Mouse (Mus musculus): ENCODE results near the gene Gpam. TPM values are rescaled to one million over a fixed set of nuclear protein-coding genes. Genes with fewer than 3 reads are reported as not detected.

The Gpam gene
- polyA plus RNA-seq, 1 experiment from 2014 or later: 18.1 TPM

- Histone ChIP-seq H3K4me3 (replicated peaks) (peak overlapping the region; percentile 94), H3K4me1 (peaks cover 26% of the 10 kb centered on the region), H3K36me3 (peaks cover 10% of the 10 kb centered on the region), H3K4me2 (peak overlapping the region; percentile 90), H3K9ac (replicated peaks) (peak overlapping the region; percentile 98), H3K27ac (replicated peaks) (peak overlapping the region; percentile 94), H3K27me3 (replicated peaks) (no peaks in the 10 kb centered on the region), H3K9me3 (replicated peaks) (no peaks in the 10 kb centered on the region)
- under 1% methylated on average over 69 of the region's 69 CpGs for WGBS
- ATAC-seq (ENCODE audit: low FRiP score): peak; percentile 91
These were observed 27.6 kb downstream of the Gpam start for GRCm38 (mm10) chr19:55099184-55100160.

DNA sequence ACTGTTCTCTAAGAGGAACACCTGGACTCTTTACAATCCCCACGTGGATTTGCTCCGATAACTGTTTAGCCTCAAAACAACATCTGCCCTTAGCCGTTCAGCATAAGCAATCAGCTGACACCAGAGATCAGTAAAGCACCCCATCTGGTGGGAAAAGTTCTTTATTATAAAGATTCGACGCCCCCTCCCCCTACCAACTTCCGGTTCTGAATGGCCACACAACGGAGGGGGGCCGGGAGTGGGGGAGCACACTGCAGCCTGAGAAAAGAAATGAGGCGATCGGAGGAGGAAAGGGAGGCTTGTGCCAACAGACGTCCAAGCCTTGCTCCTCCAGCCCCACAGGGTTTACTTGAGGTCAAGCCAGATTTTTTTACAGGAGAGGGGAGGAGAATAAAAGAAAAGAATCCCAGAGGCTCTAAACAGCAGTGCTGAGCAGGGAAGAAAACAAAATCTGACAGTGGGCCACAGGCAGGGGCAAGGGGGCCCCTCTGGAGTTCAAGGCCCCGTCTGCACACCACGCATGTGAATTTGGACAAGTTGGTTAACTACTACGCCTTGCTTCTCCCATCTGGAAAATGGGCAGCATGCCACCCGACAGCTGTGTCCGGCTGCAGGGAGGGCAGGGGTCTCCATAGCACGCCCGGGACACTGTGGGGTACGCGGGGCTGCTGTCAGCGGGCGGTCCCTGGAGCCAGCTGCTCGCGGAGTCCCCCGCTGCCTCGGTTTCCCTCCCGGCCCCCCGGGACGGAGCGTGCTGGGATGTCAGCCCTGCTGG lies 28.4 kb downstream of the Gpam start:
- Histone ChIP-seq H3K9me3 (replicated peaks) (no peaks in the 10 kb centered on the region), H3K4me3 (replicated peaks) (peak overlapping the region; percentile 94), H3K9ac (replicated peaks) (peak overlapping the region; percentile 98), H3K4me2 (peak overlapping the region; percentile 90), H3K4me1 (peaks cover 26% of the 10 kb centered on the region), H3K36me3 (peaks cover 13% of the 10 kb centered on the region), H3K27ac (replicated peaks) (peak overlapping the region; percentile 94), H3K27me3 (replicated peaks) (no peaks in the 10 kb centered on the region)
- whole genome bisulfite sequencing: under 1% methylated on average over 25 of the region's 30 CpGs
- peak; percentile 67 for ATAC-seq (ENCODE audit: low FRiP score)

DNA sequence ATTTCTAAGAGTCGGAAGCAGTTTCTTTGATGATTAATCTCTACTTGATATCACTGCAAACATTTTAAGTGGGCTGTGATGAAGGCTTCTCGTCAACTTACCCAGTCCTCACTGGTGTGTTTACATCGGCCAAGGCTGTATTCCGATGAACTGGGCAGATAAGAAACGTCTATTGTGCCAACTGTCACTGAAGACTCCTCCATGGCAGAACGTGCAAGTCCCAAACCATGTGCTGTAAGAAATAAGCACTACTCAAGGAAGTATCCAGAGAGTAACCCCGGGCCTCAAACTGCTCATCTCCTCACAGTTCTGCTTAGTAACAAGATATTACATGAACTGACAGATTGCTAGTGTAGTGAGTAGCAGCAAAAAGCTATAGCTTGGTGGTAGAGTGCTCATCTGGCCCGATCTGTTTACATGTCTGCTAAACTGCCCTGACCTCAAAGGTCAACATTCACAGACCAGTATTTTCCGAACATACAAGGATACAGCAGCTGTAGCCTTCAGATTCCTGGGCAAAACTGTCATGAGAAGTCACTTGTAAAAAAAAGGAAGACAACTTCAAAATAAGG lies 29.6 kb downstream of the Gpam start:
- 75% methylated on average over 9 of the region's 9 CpGs for WGBS
- Histone ChIP-seq H3K4me3 (replicated peaks) (no peak overlapping the region), H3K9me3 (replicated peaks) (no peaks in the 10 kb centered on the region), H3K27ac (replicated peaks) (no peak overlapping the region; the same call in 1 of the 2 replicates), H3K27me3 (replicated peaks) (no peaks in the 10 kb centered on the region), H3K36me3 (peaks cover 23% of the 10 kb centered on the region), H3K4me1 (peaks cover 26% of the 10 kb centered on the region), H3K4me2 (peak overlapping the region; percentile 90), H3K9ac (replicated peaks) (no peak overlapping the region)
- ATAC-seq (ENCODE audit: low FRiP score): no peak

- 76% methylated on average over 4 of the region's 4 CpGs for WGBS
- H3K4me1 ChIP-seq: peaks cover 26% of the 10 kb centered on the region
These were observed 30.4 kb downstream of the Gpam start for GRCm38 (mm10) chr19:55096666-55097065.

GRCm38 (mm10) chr19:55095547-55095946 lies 31.5 kb downstream of the Gpam start:
- Histone ChIP-seq H3K36me3 (peaks cover 29% of the 10 kb centered on the region), H3K9me3 (replicated peaks) (no peaks in the 10 kb centered on the region)

More at GRCm38 (mm10) chr19:55096666-55097065, 30.4 kb downstream of the Gpam start:
- no peak overlapping the region for H3K9ac ChIP-seq (replicated peaks)
- no peak overlapping the region for H3K4me2 ChIP-seq
- no peaks in the 10 kb centered on the region for H3K27me3 ChIP-seq (replicated peaks)
- no peak overlapping the region for H3K4me3 ChIP-seq (replicated peaks)
- H3K9me3 ChIP-seq (replicated peaks): no peaks in the 10 kb centered on the region
- peaks cover 23% of the 10 kb centered on the region for H3K36me3 ChIP-seq
- no peak overlapping the region for H3K27ac ChIP-seq (replicated peaks)
- ATAC-seq (ENCODE audit: low FRiP score): no peak

DNA sequence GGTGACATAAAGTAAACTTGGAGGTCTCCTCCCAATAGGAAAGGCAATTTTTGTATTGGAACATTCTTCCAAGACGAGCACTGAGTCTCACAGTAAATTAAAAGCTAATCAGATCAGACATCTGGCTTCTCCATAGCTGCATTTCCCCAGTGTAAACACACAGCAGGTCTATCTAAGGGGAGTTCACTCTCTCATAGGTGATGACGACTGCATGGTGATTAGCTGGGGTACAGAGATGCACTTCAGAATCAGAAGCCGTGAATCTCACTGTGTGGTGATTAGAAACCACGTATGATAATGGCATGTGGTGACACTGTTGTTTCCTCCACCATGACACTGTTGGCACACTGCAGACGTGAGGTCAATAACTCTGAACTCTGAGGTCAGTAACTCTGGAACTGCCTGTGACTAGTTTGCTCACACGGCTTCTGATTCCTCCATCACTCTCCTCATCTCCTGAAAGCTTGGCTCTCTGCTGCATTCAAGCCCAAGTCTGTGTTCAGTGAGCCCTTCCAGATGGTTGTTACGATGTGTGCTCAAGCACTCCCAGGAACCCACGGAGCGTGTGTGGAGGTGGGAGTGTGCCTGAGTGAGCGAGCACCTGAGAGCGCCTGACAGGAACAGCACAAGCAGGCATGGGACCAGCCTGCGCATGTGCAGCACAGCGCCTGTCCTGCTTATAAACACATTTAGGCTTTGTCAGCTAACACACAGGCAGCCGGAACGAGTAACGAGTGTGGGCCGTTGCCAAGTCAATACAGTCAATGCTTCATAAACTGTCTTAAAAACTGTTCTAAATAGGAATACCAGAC lies 35.2 kb downstream of the Gpam start:
- ATAC-seq (ENCODE audit: low FRiP score): no peak
- Histone ChIP-seq H3K4me1 (0 out of 2 replicates have a peak, but pooled peaks cover 3% of the 10 kb centered on the region), H3K9me3 (replicated peaks) (no peaks in the 10 kb centered on the region), H3K27ac (replicated peaks) (no peak overlapping the region), H3K27me3 (replicated peaks) (no peaks in the 10 kb centered on the region), H3K36me3 (peaks cover 66% of the 10 kb centered on the region), H3K4me3 (replicated peaks) (no peak overlapping the region), H3K4me2 (no peak overlapping the region), H3K9ac (replicated peaks) (no peak overlapping the region)
- WGBS: 84% methylated on average over 17 of the region's 17 CpGs

More at GRCm38 (mm10) chr19:55095547-55095946, 31.5 kb downstream of the Gpam start:
- Histone ChIP-seq H3K27ac (replicated peaks) (no peak overlapping the region), H3K27me3 (replicated peaks) (no peaks in the 10 kb centered on the region), H3K9ac (replicated peaks) (no peak overlapping the region), H3K4me1 (peaks cover 26% of the 10 kb centered on the region), H3K4me2 (no peak overlapping the region), H3K4me3 (replicated peaks) (no peak overlapping the region)
- no peak for ATAC-seq (ENCODE audit: low FRiP score)
- WGBS: 75% methylated on average over 7 of the region's 7 CpGs

DNA sequence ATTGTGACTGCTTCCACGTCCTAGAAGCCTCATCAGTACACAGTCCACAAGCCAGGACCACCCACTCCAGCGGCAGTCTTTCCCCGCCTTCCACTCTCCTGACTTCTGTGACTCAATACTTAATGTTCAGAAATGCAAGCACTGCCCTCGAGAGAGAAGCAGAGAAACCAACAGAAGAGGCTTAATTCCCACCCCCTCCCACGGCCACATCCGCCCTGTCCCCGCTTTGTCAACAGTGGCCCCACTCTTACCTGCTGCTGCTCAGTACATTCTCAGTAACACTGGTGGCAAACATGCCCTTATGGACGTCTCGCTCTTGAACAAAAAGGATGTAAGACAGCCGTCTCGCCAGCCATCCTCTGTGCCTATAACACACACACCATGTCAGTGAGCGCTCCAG lies 36.2 kb downstream of the Gpam start:
- no peak for ATAC-seq (ENCODE audit: low FRiP score)
- no peak overlapping the region for H3K9ac ChIP-seq (replicated peaks)
- 88% methylated on average over 12 of the region's 12 CpGs for WGBS
- no peaks in the 10 kb centered on the region for H3K27me3 ChIP-seq (replicated peaks)
- H3K27ac ChIP-seq (replicated peaks): no peak overlapping the region
- H3K9me3 ChIP-seq (replicated peaks): no peaks in the 10 kb centered on the region
- H3K4me1 ChIP-seq: 0 out of 2 replicates have a peak, but pooled peaks cover under 1% of the 10 kb centered on the region
- H3K4me3 ChIP-seq (replicated peaks): no peak overlapping the region
- H3K4me2 ChIP-seq: no peak overlapping the region
- peaks cover 74% of the 10 kb centered on the region for H3K36me3 ChIP-seq

- no peak for ATAC-seq (ENCODE audit: low FRiP score)
- WGBS: 93% methylated on average over 7 of the region's 7 CpGs
- Histone ChIP-seq H3K36me3 (peaks cover 74% of the 10 kb centered on the region), H3K27me3 (replicated peaks) (no peaks in the 10 kb centered on the region), H3K9ac (replicated peaks) (no peak overlapping the region), H3K4me2 (no peak overlapping the region), H3K27ac (replicated peaks) (no peak overlapping the region), H3K9me3 (replicated peaks) (no peaks in the 10 kb centered on the region), H3K4me3 (replicated peaks) (no peak overlapping the region), H3K4me1 (no peaks in the 10 kb centered on the region)
These were observed 36.9 kb downstream of the Gpam start for GRCm38 (mm10) chr19:55090142-55090541.

DNA sequence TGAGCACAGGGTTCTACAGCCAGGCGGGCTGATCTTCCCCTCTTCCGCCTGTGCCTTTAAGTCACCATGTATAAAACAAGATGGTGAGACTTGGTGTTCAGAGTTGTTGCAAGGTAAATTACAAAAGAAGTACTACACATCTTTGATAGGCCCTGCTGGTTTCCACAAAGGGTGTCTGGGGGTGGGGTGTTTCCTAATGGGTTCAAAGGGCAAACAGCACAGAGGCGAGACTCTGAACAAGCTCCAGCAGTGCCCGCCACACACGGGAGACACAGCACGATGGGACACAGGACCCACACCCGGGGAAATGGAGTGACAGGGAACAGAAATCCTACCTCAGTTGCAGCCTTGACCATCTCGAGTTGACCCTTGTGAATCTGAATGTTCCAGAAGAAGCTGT lies 39.3 kb downstream of the Gpam start:
- Histone ChIP-seq H3K9me3 (replicated peaks) (no peaks in the 10 kb centered on the region), H3K27me3 (replicated peaks) (no peaks in the 10 kb centered on the region), H3K36me3 (peaks cover 84% of the 10 kb centered on the region), H3K27ac (replicated peaks) (no peak overlapping the region), H3K9ac (replicated peaks) (no peak overlapping the region), H3K4me2 (no peak overlapping the region), H3K4me1 (no peaks in the 10 kb centered on the region), H3K4me3 (replicated peaks) (no peak overlapping the region)
- ATAC-seq (ENCODE audit: low FRiP score): no peak
- 89% methylated on average over 8 of the region's 8 CpGs for WGBS

GRCm38 (mm10) chr19:55085857-55086185 lies 41.2 kb downstream of the Gpam start:
- no peak for ATAC-seq (ENCODE audit: low FRiP score)
- WGBS: 91% methylated on average over 7 of the region's 7 CpGs
- Histone ChIP-seq H3K27me3 (replicated peaks) (no peaks in the 10 kb centered on the region), H3K4me2 (no peak overlapping the region), H3K4me3 (replicated peaks) (no peak overlapping the region), H3K9me3 (replicated peaks) (no peaks in the 10 kb centered on the region), H3K4me1 (no peaks in the 10 kb centered on the region), H3K9ac (replicated peaks) (no peak overlapping the region), H3K36me3 (peaks cover 97% of the 10 kb centered on the region), H3K27ac (replicated peaks) (no peak overlapping the region)
